Mouse (Mus musculus) liver, embryonic 14.5 days (tissue): Measurements from ENCODE around the gene Fhit.

ENCODE experiments used
- CTCF ChIP-seq: IDR thresholded peaks from 2 replicates; pipeline ENCODE4 v1.5.1; 2016; ENCODE audit warnings: antibody characterized with exemption, low read depth, control low read depth
- EP300 ChIP-seq: IDR thresholded peaks from 2 replicates; pipeline ENCODE4 v1.6.1; 2016; ENCODE audit warnings: antibody characterized with exemption, low read depth

DNA sequence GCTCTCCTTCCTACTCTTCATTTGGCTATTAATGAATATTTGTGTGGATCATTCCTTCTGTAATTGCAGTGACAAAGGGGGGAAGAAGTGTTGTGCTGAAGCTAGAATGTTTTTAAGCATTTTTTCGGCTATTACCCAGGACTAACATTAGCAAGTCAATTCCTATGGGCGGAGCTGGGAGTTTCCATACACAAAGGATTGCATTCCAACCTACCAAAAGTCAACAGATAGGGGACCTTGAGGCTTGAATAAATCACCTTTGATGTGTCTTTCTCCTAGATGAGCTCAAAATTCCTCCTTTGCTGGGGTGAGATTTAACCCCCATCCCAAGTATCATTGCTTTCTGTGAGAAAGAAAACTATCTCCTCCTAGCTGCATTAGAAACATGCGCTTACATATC is 1490.1 kb downstream of the Fhit start:
- TF ChIP-seq CTCF (no peak), EP300 (no peak)
